Mouse (Mus musculus): ENCODE measurements around the gene Ntrk1. TPM values are rescaled to one million over a fixed set of nuclear protein-coding genes. Genes with fewer than 3 reads are reported as not detected.

The Ntrk1 gene
- total and polyA plus RNA-seq, 2 experiments from 2014 or later, result 0.11 to 0.16 TPM

DNA sequence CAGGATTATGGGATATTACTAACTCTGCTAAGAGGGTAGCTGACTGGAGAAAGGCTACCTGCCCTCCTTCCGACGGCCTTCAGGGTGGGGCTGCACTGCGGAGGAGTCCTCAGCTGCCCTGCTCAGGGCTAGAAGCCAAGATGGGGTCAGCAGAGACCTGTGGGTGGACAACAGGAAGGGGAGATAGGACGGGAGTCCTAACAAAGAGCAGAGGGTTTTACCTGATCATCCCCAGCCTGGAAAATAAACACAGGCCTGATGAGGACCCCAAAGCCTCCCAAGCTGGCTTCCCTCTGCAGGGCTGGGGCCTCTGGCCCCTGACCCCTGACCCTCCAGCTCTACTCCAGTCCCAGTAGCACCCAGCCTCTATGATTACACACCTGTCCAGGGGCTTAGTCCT is 31.8 kb downstream of the Ntrk1 start:
- H3K4me1 ChIP-seq (ENCODE audit: control insufficient read depth, insufficient read depth), result peaks cover 21% of the 10 kb centered on the region
- 0 out of 2 replicates have a peak, but pooled peaks cover 9% of the 10 kb centered on the region for H3K36me3 ChIP-seq (replicated peaks; ENCODE audit: control insufficient read depth, insufficient read depth, low read length)
- H3K27ac ChIP-seq (ENCODE audit: low read depth), result peak overlapping the region; percentile 87
- ATAC-seq (ENCODE audit: insufficient read depth, low read depth) (no peak), DNase-seq (ENCODE audit: low spot score) (no peak)
- no peaks in the 10 kb centered on the region for H3K9me3 ChIP-seq (replicated peaks; ENCODE audit: control insufficient read depth, low read length)
- no peak overlapping the region; the same call in 1 of the 2 replicates for H3K9ac ChIP-seq (replicated peaks; ENCODE audit: low read depth, low read length)
- H3K4me3 ChIP-seq (ENCODE audit: low read depth, low read length), result no peak overlapping the region
- H3K27me3 ChIP-seq (ENCODE audit: control insufficient read depth, insufficient read depth, low read length), result peaks cover 3% of the 10 kb centered on the region; the same call in 1 of the 2 replicates
- 44% methylated on average over 4 of the region's 4 CpGs for WGBS
- H3K4me2 ChIP-seq (ENCODE audit: low read depth, low read length), result peak overlapping the region; percentile 57
- no peak for TF ChIP-seq CTCF (IDR thresholded peaks at IDR 0.05; ENCODE audit: low read depth)
- TF ChIP-seq EP300 (IDR thresholded peaks at IDR 0.05; ENCODE audit: low read depth), result no peak

DNA sequence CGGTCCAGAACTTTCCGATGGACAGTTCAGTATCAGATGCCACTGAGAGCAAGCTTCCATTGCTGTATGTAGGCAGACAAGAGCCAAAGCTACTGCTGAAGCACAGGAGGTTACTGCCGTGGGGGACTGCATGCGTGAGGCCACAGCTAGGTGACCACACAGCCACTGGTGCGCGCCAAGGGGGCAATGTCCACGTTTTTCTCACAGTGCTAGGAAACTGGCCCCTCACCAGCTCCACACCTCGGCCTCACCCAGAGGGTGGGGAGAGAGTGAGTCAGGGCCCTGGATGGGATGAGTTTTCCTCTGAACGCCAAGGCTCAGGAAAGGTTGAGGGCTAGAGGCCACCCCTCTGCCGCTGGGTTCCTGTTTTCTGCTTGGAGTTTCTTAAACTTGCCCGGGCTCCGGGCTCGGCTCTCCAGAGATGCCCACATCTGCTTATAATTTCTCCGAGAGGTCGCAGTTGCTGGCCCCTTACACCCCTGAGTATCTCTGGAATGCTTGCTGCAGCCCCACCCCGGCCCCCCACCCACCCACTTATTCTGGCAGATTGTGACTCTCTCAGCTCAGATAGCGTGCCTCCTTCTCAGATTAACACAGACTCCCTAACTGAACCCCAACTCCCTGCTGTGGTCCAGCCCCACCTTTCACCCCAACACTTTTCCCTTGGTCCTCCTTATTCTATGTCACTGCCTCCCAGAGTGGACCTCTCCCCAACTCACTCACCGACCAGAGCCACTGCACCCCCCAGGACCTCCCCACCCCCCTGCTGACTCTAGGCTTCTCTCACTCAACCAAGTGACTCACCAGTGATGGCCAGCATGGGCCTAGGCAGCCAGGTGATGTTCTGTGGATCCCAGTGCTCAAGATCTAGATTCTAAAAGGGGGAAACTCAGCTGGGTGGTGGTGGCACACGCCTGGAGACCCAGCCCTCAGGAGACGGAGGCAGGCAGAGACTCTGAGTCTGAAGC is 33.3 kb downstream of the Ntrk1 start:
- H3K27me3 ChIP-seq (ENCODE audit: control insufficient read depth, insufficient read depth, low read length), result 0 out of 2 replicates have a peak, but pooled peaks cover 8% of the 10 kb centered on the region
- H3K36me3 ChIP-seq (replicated peaks; ENCODE audit: control insufficient read depth, insufficient read depth, low read length), result 0 out of 2 replicates have a peak, but pooled peaks cover 20% of the 10 kb centered on the region
- no peak overlapping the region for H3K4me3 ChIP-seq (ENCODE audit: low read depth, low read length)
- DNase-seq (ENCODE audit: low spot score) (no peak), ATAC-seq (ENCODE audit: insufficient read depth, low read depth) (no peak)
- no peak overlapping the region for H3K27ac ChIP-seq (ENCODE audit: low read depth)
- H3K9ac ChIP-seq (replicated peaks; ENCODE audit: low read depth, low read length), result no peak overlapping the region
- H3K4me1 ChIP-seq (ENCODE audit: control insufficient read depth, insufficient read depth), result peaks cover 21% of the 10 kb centered on the region
- H3K9me3 ChIP-seq (replicated peaks; ENCODE audit: control insufficient read depth, low read length), result no peaks in the 10 kb centered on the region
- TF ChIP-seq CTCF (IDR thresholded peaks at IDR 0.05; ENCODE audit: low read depth), result no peak
- TF ChIP-seq EP300 (IDR thresholded peaks at IDR 0.05; ENCODE audit: low read depth), result no peak
- WGBS, result 60% methylated on average over 20 of the region's 20 CpGs
- no peak overlapping the region for H3K4me2 ChIP-seq (ENCODE audit: low read depth, low read length)

DNA sequence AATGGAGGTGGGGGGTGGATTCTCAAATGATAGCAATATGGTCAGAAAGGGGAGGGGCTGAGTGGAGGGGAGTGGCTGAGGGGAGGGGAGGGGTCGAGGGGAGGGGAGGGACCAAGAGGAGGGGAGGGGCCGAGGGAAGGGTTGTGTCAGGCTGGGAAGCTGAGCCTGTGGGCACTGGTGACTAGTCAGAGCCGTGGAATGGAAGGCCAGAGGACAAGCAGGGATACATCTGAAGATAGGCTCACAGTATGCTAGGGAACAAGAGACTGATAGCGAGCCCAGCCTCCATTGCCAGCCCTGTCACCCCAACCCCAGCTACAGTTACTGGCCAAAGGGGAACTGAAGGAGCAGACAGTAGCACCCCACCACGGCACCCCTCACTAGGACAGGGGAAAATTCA is 36.3 kb downstream of the Ntrk1 start:
- ATAC-seq (ENCODE audit: insufficient read depth, low read depth) (no peak), DNase-seq (ENCODE audit: low spot score) (no peak)
- WGBS, result 62% methylated on average over 4 of the region's 5 CpGs
- H3K4me3 ChIP-seq (ENCODE audit: low read depth, low read length), result no peak overlapping the region
- H3K36me3 ChIP-seq (replicated peaks; ENCODE audit: control insufficient read depth, insufficient read depth, low read length), result peaks cover 32% of the 10 kb centered on the region; the same call in 1 of the 2 replicates
- no peak overlapping the region for H3K9ac ChIP-seq (replicated peaks; ENCODE audit: low read depth, low read length)
- H3K27ac ChIP-seq (ENCODE audit: low read depth), result no peak overlapping the region
- H3K27me3 ChIP-seq (ENCODE audit: control insufficient read depth, insufficient read depth, low read length), result 0 out of 2 replicates have a peak, but pooled peaks cover 14% of the 10 kb centered on the region
- H3K4me2 ChIP-seq (ENCODE audit: low read depth, low read length), result no peak overlapping the region
- no peaks in the 10 kb centered on the region for H3K9me3 ChIP-seq (replicated peaks; ENCODE audit: control insufficient read depth, low read length)
- peaks cover 6% of the 10 kb centered on the region; the same call in 1 of the 2 replicates for H3K4me1 ChIP-seq (ENCODE audit: control insufficient read depth, insufficient read depth)
- TF ChIP-seq CTCF (IDR thresholded peaks at IDR 0.05; ENCODE audit: low read depth) (no peak), EP300 (IDR thresholded peaks at IDR 0.05; ENCODE audit: low read depth) (no peak)

DNA sequence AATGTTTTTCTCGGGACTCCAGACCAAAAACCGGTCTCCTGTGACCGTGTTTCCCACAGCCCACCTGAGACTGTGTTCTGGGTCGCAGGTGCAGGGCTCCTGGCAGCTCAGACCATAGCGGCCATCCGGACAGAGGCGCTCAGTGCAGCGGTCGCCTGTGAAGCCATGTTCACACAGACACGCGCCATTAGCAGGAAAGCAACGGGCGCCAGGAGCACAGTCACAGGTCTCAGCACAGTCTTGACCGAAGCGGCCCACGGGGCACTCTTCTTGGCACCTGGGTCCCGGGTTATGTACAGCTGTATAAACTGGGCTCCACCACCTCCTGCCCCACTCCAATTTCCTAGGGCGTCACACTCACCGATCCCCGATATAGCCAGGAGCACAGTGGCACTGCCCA is 38.5 kb downstream of the Ntrk1 start:
- no peak overlapping the region for H3K9ac ChIP-seq (replicated peaks; ENCODE audit: low read depth, low read length)
- H3K4me2 ChIP-seq (ENCODE audit: low read depth, low read length), result peak overlapping the region; percentile 40; the same call in 1 of the 2 replicates
- no peaks in the 10 kb centered on the region for H3K4me1 ChIP-seq (ENCODE audit: control insufficient read depth, insufficient read depth)
- WGBS, result 58% methylated on average over 20 of the region's 20 CpGs
- TF ChIP-seq CTCF (IDR thresholded peaks at IDR 0.05; ENCODE audit: low read depth) (no peak), EP300 (IDR thresholded peaks at IDR 0.05; ENCODE audit: low read depth) (no peak)
- DNase-seq (ENCODE audit: low spot score) (no peak), ATAC-seq (ENCODE audit: insufficient read depth, low read depth) (no peak)
- 0 out of 2 replicates have a peak, but pooled peaks cover 14% of the 10 kb centered on the region for H3K27me3 ChIP-seq (ENCODE audit: control insufficient read depth, insufficient read depth, low read length)
- H3K27ac ChIP-seq (ENCODE audit: low read depth), result no peak overlapping the region
- peaks cover 44% of the 10 kb centered on the region; the same call in 1 of the 2 replicates for H3K36me3 ChIP-seq (replicated peaks; ENCODE audit: control insufficient read depth, insufficient read depth, low read length)
- no peaks in the 10 kb centered on the region for H3K9me3 ChIP-seq (replicated peaks; ENCODE audit: control insufficient read depth, low read length)
- H3K4me3 ChIP-seq (ENCODE audit: low read depth, low read length), result no peak overlapping the region

DNA sequence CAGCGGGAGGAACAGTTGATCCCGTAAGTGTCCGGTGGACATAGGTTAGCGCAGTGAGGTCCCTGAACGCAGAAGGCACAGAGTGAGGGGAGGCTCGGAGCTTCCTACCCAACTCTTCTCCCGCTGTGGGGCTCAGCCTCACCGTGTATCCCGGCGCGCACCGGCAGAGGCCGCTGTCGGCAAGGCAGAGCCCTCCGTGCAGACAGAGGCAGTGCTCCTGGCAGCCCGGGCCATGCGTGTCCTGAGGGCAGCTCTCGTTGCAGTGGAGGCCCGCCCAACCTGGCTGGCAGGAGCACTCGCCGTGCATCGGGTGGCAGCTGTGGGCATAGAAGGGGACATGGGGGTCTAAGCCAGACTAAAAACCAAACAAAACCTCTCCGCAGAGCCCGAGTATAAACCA is 39.0 kb downstream of the Ntrk1 start:
- Histone ChIP-seq H3K4me2 (ENCODE audit: low read depth, low read length) (peak overlapping the region; percentile 40), H3K27me3 (ENCODE audit: control insufficient read depth, insufficient read depth, low read length) (0 out of 2 replicates have a peak, but pooled peaks cover 14% of the 10 kb centered on the region), H3K4me1 (ENCODE audit: control insufficient read depth, insufficient read depth) (no peaks in the 10 kb centered on the region), H3K36me3 (replicated peaks; ENCODE audit: control insufficient read depth, insufficient read depth, low read length) (peaks cover 45% of the 10 kb centered on the region; the same call in 1 of the 2 replicates), H3K4me3 (ENCODE audit: low read depth, low read length) (no peak overlapping the region), H3K9ac (replicated peaks; ENCODE audit: low read depth, low read length) (no peak overlapping the region), H3K27ac (ENCODE audit: low read depth) (no peak overlapping the region), H3K9me3 (replicated peaks; ENCODE audit: control insufficient read depth, low read length) (no peaks in the 10 kb centered on the region)
- DNase-seq (ENCODE audit: low spot score) (peak; percentile 55), ATAC-seq (ENCODE audit: insufficient read depth, low read depth) (peak; percentile 84)
- 9% methylated on average over 23 of the region's 24 CpGs for WGBS
- TF ChIP-seq CTCF (IDR thresholded peaks at IDR 0.05; ENCODE audit: low read depth) (peak; percentile 97), EP300 (IDR thresholded peaks at IDR 0.05; ENCODE audit: low read depth) (no peak)

Measured in heart, postnatal 0 days (tissue).